Mouse (Mus musculus) spleen, embryonic (tissue): ENCODE measurements around the gene Nxnl2.
"Not testable (repeated sequence)": the region's sequence is repeated elsewhere in the genome, so short reads cannot be mapped to it uniquely, and the experiment has no call there.

Source experiments
- CTCF ChIA-PET: fragments of 350-600 bp; sonication (Branson Sonifier 250); formaldehyde crosslinking; loops from one replicate; lab custom pipeline; 2022; lab: Charles Lee

Gene Nxnl2

GRCm38 (mm10) chr13:51178932-51179331 is 8.1 kb downstream of the Nxnl2 start:
- CTCF ChIA-PET: no interaction called here

GRCm38 (mm10) chr13:51179362-51179761 is 8.5 kb downstream of the Nxnl2 start:
- CTCF ChIA-PET: interaction anchor here (0.5 kb wide), 1 partner anchor 13 kb away, joined by 3 read pairs; no protein-coding TSS in a partner anchor

DNA sequence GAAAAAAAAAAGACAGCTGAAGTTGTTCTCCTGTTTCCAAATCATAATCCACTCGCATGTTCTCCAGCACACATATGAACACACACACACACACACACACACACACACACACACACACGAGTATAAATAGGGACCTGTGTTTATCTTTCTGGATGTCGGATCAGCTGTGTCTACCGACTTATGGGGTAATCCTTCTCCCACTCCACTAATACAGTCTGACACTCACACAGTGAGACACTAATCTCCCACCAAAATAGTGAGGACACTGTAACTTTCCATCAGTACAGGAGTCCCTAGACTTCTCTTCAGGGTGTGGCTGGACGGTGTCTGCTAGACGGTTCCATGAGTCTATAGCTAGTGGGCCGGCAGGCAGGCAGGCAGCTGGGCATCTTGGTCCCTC is 11.4 kb downstream of the Nxnl2 start:
- CTCF ChIA-PET: no interaction called here

DNA sequence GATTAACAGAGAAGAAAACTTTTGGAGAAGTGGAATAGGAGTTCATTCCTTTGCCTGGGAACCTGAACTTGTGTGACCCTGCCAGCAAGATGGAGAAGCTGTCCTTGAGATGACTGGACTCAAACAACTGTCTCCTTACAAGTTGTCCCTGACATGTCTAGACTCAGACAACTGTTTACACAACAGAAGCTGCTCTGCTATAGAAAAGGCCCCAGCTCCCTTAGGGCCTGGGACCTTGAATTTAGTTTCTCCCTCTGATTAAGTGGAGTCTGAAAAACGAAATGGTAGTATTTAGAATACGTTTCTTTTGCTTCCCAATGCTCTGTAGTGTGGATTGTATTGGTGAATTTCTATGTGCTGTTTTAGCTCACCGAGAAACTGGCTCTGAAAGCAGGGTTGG is 14.1 kb downstream of the Nxnl2 start:
- CTCF ChIA-PET: no interaction called here

DNA sequence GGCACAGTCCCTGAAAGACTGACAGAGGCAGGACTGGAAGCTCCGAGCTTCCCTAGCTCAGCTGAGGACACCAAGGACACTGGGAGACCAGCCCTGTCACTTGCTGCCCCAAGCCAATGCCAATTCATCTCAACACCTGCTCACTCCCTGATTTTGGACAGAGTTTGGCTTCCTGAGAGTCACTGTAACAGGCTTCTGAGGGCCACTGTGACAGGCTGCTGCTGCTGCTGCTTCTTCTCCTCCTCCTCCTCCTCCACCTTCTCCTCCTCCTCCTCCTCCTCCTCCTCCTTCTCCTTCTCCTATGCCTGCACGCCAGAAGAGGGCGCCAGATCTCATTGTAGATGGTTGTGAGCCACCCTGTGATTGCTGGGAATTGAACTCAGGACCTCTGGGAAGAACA is 19.5 kb downstream of the Nxnl2 start:
- CTCF ChIA-PET: no interaction called here

DNA sequence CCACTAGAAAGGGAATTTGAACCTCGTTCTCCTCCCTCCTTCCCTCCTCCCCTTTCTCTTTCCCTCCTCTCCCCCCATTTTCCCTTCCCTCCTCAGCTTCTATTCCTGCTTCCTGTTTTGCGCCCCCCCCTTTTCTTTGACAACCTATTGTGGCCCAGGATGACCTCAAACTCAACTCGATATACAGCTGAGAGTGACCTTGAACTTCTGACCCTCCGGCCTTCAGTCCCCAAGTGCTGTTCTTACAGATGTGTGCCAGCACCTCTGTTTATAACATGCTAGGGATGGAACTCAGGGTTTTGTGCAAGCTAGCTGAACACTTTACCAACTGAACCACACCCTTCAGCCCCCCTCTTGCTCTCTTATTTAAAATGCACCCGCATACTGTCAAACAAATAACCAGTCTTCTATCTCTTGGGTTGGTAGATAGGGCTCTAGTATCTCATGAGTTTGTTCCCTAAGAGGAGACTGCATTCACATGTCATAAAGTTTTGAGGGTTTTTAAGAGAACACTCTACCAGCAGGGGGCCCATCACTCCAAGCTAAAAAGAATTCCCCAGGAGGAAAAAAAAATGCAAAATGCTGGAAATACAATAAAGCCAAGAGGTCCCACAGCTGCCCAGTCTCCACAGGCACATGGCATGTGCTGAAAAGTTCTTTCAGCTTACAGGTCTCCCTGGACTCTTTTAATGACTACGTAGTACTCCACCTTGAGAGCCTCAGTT is 20.8 kb downstream of the Nxnl2 start:
- CTCF ChIA-PET: interaction anchor here (0.6 to 0.7 kb wide), 3 partner anchors 165 to 232 kb away, joined by 3 to 28 read pairs (median 5); no protein-coding TSS in a partner anchor

- CTCF ChIA-PET: interaction anchor here (0.6 kb wide), 1 partner anchor 1323 kb away, joined by 4 read pairs; no protein-coding TSS in a partner anchor
These were observed 23.1 kb downstream of the Nxnl2 start for GRCm38 (mm10) chr13:51193893-51194292.

DNA sequence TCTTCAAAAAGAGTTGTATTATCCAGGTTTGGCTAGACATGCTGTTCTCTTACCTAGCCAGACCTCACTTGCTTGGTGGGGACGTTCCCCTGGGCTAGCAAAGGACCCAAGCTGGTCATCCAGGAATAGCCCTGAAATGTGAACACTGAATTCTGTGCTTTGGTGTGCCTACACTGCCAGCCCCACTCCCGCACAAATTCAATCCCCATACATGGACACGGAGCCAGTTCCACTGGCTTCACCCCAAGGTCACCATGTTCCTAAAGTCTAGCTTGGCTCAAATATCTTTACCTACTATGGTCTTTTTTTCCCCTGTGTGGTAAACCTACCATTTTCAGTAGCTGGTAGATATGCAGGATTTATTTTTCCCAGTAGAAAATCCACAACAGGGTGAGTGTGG is 26.9 kb downstream of the Nxnl2 start:
- CTCF ChIA-PET: interaction anchor here (0.7 kb wide), 1 partner anchor 109 kb away, joined by 3 read pairs; no protein-coding TSS in a partner anchor

GRCm38 (mm10) chr13:51198186-51198585 is 27.4 kb downstream of the Nxnl2 start:
- CTCF ChIA-PET: interaction anchor here (0.5 to 0.7 kb wide), 2 partner anchors 110 to 489 kb away, joined by 3 to 10 read pairs; no protein-coding TSS in a partner anchor

DNA sequence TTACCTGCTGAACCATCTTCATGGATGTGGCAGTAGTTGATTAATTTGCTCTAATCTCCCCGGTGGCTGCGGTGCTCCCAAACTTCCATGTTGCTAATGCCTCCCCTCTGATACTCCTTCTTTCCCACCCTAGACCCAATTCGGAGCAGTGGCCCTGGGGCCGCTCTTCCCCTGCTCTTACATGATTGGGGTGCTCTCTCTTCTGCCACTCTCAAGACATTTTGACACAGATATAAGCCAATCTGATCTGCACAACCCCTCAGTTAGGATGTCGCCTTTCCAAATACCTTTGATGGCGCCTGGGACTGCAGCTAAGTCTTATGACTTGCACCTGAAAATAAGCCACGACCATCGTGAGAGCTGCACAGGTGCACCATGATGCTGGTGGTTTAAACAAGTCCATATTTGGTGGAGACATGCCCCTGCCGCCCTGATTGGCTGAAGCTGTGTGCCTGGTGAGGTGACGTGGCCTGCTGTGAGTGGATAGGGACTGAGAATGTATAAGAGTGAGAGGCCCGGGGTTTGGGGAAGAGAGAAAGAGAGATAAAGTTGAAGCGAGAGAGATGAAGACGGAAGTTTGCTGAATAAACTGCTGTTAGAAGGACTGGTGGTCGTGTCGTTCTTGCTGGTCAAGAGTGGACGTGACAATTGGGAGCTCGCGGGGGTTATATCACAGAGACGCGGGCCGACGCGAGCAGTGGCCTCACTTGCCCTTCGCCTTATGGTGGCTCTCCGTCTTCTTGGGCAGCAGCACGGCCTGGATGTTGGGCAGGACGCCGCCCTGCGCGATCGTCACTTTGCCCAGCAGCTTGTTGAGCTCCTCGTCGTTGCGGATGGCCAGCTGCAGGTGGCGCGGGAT is 31.4 kb downstream of the Nxnl2 start:
- CTCF ChIA-PET: not testable (repeated sequence)

GRCm38 (mm10) chr13:51202844-51203173 is 32.0 kb downstream of the Nxnl2 start:
- CTCF ChIA-PET: not testable (repeated sequence)

- CTCF ChIA-PET: no interaction called here
These were observed 32.6 kb downstream of the Nxnl2 start for GRCm38 (mm10) chr13:51203467-51203866.

- CTCF ChIA-PET: interaction anchor here (0.5 kb wide), 1 partner anchor 221 kb away, joined by 5 read pairs; no protein-coding TSS in a partner anchor
These were observed 33.3 kb downstream of the Nxnl2 start for GRCm38 (mm10) chr13:51204081-51204480.

- CTCF ChIA-PET: no interaction called here
These were observed 37.1 kb downstream of the Nxnl2 start for GRCm38 (mm10) chr13:51207965-51208364.

- CTCF ChIA-PET: interaction anchor here (0.7 kb wide), 1 partner anchor 210 kb away, joined by 4 read pairs; no protein-coding TSS in a partner anchor
These were observed 37.7 kb downstream of the Nxnl2 start for GRCm38 (mm10) chr13:51208378-51209100.

DNA sequence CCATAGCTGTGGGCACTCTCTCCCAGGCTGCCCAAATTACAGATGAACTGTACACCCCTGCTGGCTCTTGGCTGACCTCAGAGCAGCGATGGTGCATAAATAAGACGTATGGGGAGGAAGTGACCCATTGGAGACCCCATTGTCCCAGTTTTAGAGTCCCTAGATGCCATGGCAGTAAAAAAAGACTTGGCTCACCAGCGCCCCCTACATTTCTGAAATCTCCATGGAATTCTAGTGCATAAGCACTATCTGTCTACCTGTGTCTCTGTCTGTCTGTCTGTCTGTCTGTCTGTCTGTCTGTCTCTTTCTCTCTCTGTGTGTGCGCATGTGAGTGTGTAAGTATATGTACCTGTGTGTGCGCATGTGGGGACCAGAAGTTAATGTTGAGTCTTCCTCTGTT is 39.8 kb downstream of the Nxnl2 start:
- CTCF ChIA-PET: interaction anchor here (0.5 kb wide), 1 partner anchor 93 kb away, joined by 11 read pairs; no protein-coding TSS in a partner anchor

GRCm38 (mm10) chr13:51214746-51215145 is 43.9 kb downstream of the Nxnl2 start:
- CTCF ChIA-PET: no interaction called here

DNA sequence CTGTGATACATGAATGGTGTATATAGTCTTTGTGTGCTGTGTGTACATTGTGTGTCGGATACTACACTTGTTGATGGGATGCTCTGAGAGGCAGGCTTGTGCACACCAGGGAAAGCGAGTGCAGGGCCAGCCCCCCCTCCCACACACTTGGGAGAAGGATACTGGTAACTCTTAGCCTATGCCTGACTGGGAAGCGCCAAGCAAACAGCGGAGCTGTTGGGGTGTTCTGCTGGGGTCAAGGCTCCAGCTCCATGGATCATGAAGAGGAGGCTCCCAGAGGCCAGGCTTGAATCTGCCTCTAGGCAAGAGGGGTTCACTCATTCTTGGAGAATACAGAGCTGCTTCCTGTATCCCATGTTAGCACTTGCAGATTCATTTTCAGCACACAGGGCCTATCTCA is 50.1 kb downstream of the Nxnl2 start:
- CTCF ChIA-PET: no interaction called here

DNA sequence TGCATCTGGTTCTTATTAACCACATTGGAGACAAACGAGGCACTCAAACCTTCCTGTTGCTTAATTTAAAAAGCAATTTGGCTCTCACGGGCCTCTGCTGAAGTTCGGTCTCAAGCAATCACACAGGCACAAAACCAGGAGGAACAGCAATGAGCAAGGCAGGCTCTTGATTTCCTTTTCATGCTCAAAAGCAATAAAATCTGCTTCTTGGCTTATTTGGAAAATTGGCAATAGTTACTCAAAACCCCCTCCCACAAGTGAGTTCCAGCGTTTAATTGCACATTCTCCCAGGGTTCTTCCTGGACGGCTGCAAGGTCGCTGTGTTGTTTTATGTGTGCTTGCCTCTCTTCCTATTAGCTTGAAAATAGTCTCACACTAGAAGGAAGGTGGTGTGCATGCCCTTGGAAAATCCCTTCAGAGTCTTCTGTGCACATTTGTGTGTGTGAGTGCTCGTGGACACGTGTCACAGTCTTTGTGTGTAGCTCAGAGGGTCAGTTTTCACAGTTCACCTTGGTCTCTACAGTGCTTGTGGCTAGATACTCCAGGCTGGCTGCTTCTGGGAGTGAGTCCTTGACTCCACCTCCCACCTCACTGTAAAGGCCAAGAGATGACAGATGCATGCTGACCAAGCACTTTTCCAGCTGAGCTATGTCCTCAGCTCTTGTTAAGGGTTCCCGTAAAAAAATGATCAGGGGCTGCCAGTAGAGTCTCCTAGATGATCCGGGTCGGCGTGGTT is 50.8 kb downstream of the Nxnl2 start:
- CTCF ChIA-PET: no interaction called here
